Mouse (Mus musculus): Measurements from ENCODE around the gene Serpinh1. TPM values are rescaled to one million over a fixed set of nuclear protein-coding genes. Genes with fewer than 3 reads are reported as not detected.
"Not testable (repeated sequence)": the region's sequence is repeated elsewhere in the genome, so short reads cannot be mapped to it uniquely, and the experiment has no call there.

Serpinh1 gene
- polyA plus RNA-seq, 1 experiment: 0.09 TPM

- Histone ChIP-seq H3K9me3 (peaks cover 13% of the 10 kb centered on the region), H3K4me1 (peaks cover 2% of the 10 kb centered on the region), H3K4me3 (replicated peaks) (no peak overlapping the region), H3K36me3 (replicated peaks; ENCODE audit: low read length) (no peaks in the 10 kb centered on the region), H3K27me3 (replicated peaks) (peaks cover 81% of the 10 kb centered on the region)
- TF ChIP-seq GATA1 (IDR thresholded peaks at IDR 0.05; ENCODE audit: borderline replicate concordance, low read length) (no peak), FLI1 (IDR thresholded peaks at IDR 0.05; ENCODE audit: low read length) (no peak)
Observed at GRCm38 (mm10) chr7:99375455-99375854, 22.4 kb upstream of the Serpinh1 start.

GRCm38 (mm10) chr7:99374325-99374724 is 21.3 kb upstream of the Serpinh1 start:
- Histone ChIP-seq H3K27me3 (replicated peaks) (peaks cover 77% of the 10 kb centered on the region), H3K9me3 (peaks cover 13% of the 10 kb centered on the region)
- not testable (repeated sequence) for H3K36me3 ChIP-seq (replicated peaks; ENCODE audit: low read length); H3K4me1 ChIP-seq; H3K4me3 ChIP-seq (replicated peaks)

- Histone ChIP-seq H3K4me1 (no peaks in the 10 kb centered on the region), H3K9me3 (no peaks in the 10 kb centered on the region), H3K36me3 (replicated peaks; ENCODE audit: low read length) (no peaks in the 10 kb centered on the region), H3K27me3 (replicated peaks) (peaks cover 84% of the 10 kb centered on the region), H3K4me3 (replicated peaks) (no peak overlapping the region)
- TF ChIP-seq FLI1 (IDR thresholded peaks at IDR 0.05; ENCODE audit: low read length): no peak
- no peak for TF ChIP-seq GATA1 (IDR thresholded peaks at IDR 0.05; ENCODE audit: borderline replicate concordance, low read length)
Observed at GRCm38 (mm10) chr7:99366716-99367115, 13.7 kb upstream of the Serpinh1 start.

- H3K27me3 ChIP-seq (replicated peaks): peaks cover 78% of the 10 kb centered on the region
- TF ChIP-seq GATA1 (IDR thresholded peaks at IDR 0.05; ENCODE audit: borderline replicate concordance, low read length): no peak
- TF ChIP-seq FLI1 (IDR thresholded peaks at IDR 0.05; ENCODE audit: low read length): no peak
- no peaks in the 10 kb centered on the region for H3K36me3 ChIP-seq (replicated peaks; ENCODE audit: low read length)
- no peak overlapping the region for H3K4me3 ChIP-seq (replicated peaks)
- H3K4me1 ChIP-seq: peaks cover 3% of the 10 kb centered on the region
- H3K9me3 ChIP-seq: no peaks in the 10 kb centered on the region
Observed at GRCm38 (mm10) chr7:99365069-99365468, 12.0 kb upstream of the Serpinh1 start.

GRCm38 (mm10) chr7:99362137-99362536 is 9.1 kb upstream of the Serpinh1 start:
- H3K4me1 ChIP-seq: peaks cover 6% of the 10 kb centered on the region
- H3K9me3 ChIP-seq: no peaks in the 10 kb centered on the region
- H3K4me3 ChIP-seq (replicated peaks): no peak overlapping the region
- peaks cover 74% of the 10 kb centered on the region for H3K27me3 ChIP-seq (replicated peaks)
- no peaks in the 10 kb centered on the region for H3K36me3 ChIP-seq (replicated peaks; ENCODE audit: low read length)
- TF ChIP-seq FLI1 (IDR thresholded peaks at IDR 0.05; ENCODE audit: low read length) (no peak), GATA1 (IDR thresholded peaks at IDR 0.05; ENCODE audit: borderline replicate concordance, low read length) (no peak)

GRCm38 (mm10) chr7:99360803-99361414 is 7.9 kb upstream of the Serpinh1 start:
- Histone ChIP-seq H3K4me3 (replicated peaks) (no peak overlapping the region), H3K36me3 (replicated peaks; ENCODE audit: low read length) (no peaks in the 10 kb centered on the region), H3K4me1 (peaks cover 10% of the 10 kb centered on the region), H3K27me3 (replicated peaks) (peaks cover 75% of the 10 kb centered on the region), H3K9me3 (no peaks in the 10 kb centered on the region)
- TF ChIP-seq GATA1 (IDR thresholded peaks at IDR 0.05; ENCODE audit: borderline replicate concordance, low read length) (no peak), FLI1 (IDR thresholded peaks at IDR 0.05; ENCODE audit: low read length) (no peak)

GRCm38 (mm10) chr7:99360021-99360802 is 7.2 kb upstream of the Serpinh1 start:
- Histone ChIP-seq H3K4me1 (peaks cover 10% of the 10 kb centered on the region), H3K4me3 (replicated peaks) (no peak overlapping the region), H3K36me3 (replicated peaks; ENCODE audit: low read length) (no peaks in the 10 kb centered on the region), H3K9me3 (no peaks in the 10 kb centered on the region), H3K27me3 (replicated peaks) (peaks cover 78% of the 10 kb centered on the region)
- TF ChIP-seq GATA1 (IDR thresholded peaks at IDR 0.05; ENCODE audit: borderline replicate concordance, low read length) (no peak), FLI1 (IDR thresholded peaks at IDR 0.05; ENCODE audit: low read length) (no peak)

- TF ChIP-seq GATA1 (IDR thresholded peaks at IDR 0.05; ENCODE audit: borderline replicate concordance, low read length): no peak
- no peak for TF ChIP-seq FLI1 (IDR thresholded peaks at IDR 0.05; ENCODE audit: low read length)
- Histone ChIP-seq H3K9me3 (no peaks in the 10 kb centered on the region), H3K4me1 (peaks cover 10% of the 10 kb centered on the region), H3K36me3 (replicated peaks; ENCODE audit: low read length) (no peaks in the 10 kb centered on the region), H3K4me3 (replicated peaks) (no peak overlapping the region), H3K27me3 (replicated peaks) (peaks cover 78% of the 10 kb centered on the region)
Observed at GRCm38 (mm10) chr7:99358371-99358770, 5.3 kb upstream of the Serpinh1 start.

GRCm38 (mm10) chr7:99357201-99357600 is 4.2 kb upstream of the Serpinh1 start:
- H3K9me3 ChIP-seq: no peaks in the 10 kb centered on the region
- no peak for TF ChIP-seq FLI1 (IDR thresholded peaks at IDR 0.05; ENCODE audit: low read length)
- H3K4me3 ChIP-seq (replicated peaks): no peak overlapping the region
- peaks cover 16% of the 10 kb centered on the region for H3K4me1 ChIP-seq
- H3K36me3 ChIP-seq (replicated peaks; ENCODE audit: low read length): no peaks in the 10 kb centered on the region
- H3K27me3 ChIP-seq (replicated peaks): peaks cover 80% of the 10 kb centered on the region

- Histone ChIP-seq H3K4me1 (peaks cover 20% of the 10 kb centered on the region), H3K4me3 (replicated peaks) (no peak overlapping the region), H3K27me3 (replicated peaks) (peaks cover 84% of the 10 kb centered on the region), H3K36me3 (replicated peaks; ENCODE audit: low read length) (no peaks in the 10 kb centered on the region), H3K9me3 (no peaks in the 10 kb centered on the region)
- TF ChIP-seq FLI1 (IDR thresholded peaks at IDR 0.05; ENCODE audit: low read length) (no peak), GATA1 (IDR thresholded peaks at IDR 0.05; ENCODE audit: borderline replicate concordance, low read length) (no peak)
Observed at GRCm38 (mm10) chr7:99356244-99356930, 3.3 kb upstream of the Serpinh1 start.

Measured in megakaryocyte, embryonic 14.5 days (primary cell).